24 mouse cellular contexts compared by ENCODE assay signal in genomic region chr6:119707911-119708310, GRCm38 (mm10).
A peak's percentile ranks its signal among the peaks of the same experiment; 100 is the strongest.
DNase-seq lines count a peak whose midpoint lies in the region; ATAC-seq and TF ChIP-seq lines count a peak whose summit lies in the region.
"Had no signal": no experiment of that assay in that cellular context is flagged by ENCODE, and none has a peak within 500 bp of the region (broad histone marks: within the 10 kb centered on the region; RNA-seq: fewer than 3 reads in every experiment).

No protein-coding gene starts in this region.

- H3K79me2 ChIP-seq in liver, adult 2 months (ENCODE audit: control insufficient read depth, insufficient read depth, low read length): no peaks in the 10 kb centered on the region

- intact Hi-C loops in left cerebral cortex, postnatal 10 days (cut with DNase I): no loop called here

- 58% methylated on average over 5 of the region's 5 CpGs for WGBS in liver, adult 2 months
- WGBS in liver, embryonic 12.5 days (ENCODE audit: insufficient replicate concordance): 66% methylated on average over 5 of the region's 5 CpGs
- 29% methylated on average over 5 of the region's 5 CpGs for WGBS in cerebellum, adult 2 months

- H3K9ac ChIP-seq in liver, adult 2 months (ENCODE audit: low read depth, low read length): no peak overlapping the region
- H3K9ac ChIP-seq in liver, embryonic 12.5 days: no peak overlapping the region
- H3K9ac ChIP-seq: forebrain, embryonic 13.5 days; heart, embryonic 12.5 days; heart, embryonic 15.5 days; hindbrain, embryonic 15.5 days had no signal

- no peak overlapping the region for H3K4me2 ChIP-seq in liver, embryonic 12.5 days
- H3K4me2 ChIP-seq: forebrain, embryonic 13.5 days; heart, embryonic 12.5 days; heart, embryonic 15.5 days; hindbrain, embryonic 15.5 days had no signal

- H3K36me3 ChIP-seq in liver, adult 2 months (ENCODE audit: control insufficient read depth, insufficient read depth, low read length): peaks cover 14% of the 10 kb centered on the region
- 0 out of 2 replicates have a peak, but pooled peaks cover 3% of the 10 kb centered on the region for H3K36me3 ChIP-seq in liver, embryonic 12.5 days

- no peaks in the 10 kb centered on the region for H3K9me3 ChIP-seq in liver, embryonic 12.5 days (replicated peaks)
- H3K9me3 ChIP-seq: forebrain, embryonic 10.5 days; forebrain, embryonic 13.5 days; heart, embryonic 12.5 days; heart, embryonic 15.5 days; hindbrain, embryonic 15.5 days had no signal

- no peak for ATAC-seq in liver, embryonic 12.5 days
- ATAC-seq: CD4-positive, CD25-positive, alpha-beta regulatory T cell, adult 4 months; forebrain, embryonic 13.5 days; forebrain, embryonic 16.5 days; intestine, postnatal 0 days had no signal

- H3K27ac ChIP-seq in liver, adult 2 months (replicated peaks; ENCODE audit: insufficient read depth, low read depth, low read length): no peak overlapping the region
- no peak overlapping the region for H3K27ac ChIP-seq in liver, embryonic 12.5 days
- H3K27ac ChIP-seq in cerebellum, adult 2 months (ENCODE audit: insufficient read depth, low read length): no peak overlapping the region
- H3K27ac ChIP-seq: forebrain, embryonic 10.5 days; forebrain, embryonic 13.5 days; gastrocnemius, adult 2 months; heart, embryonic 15.5 days; hindbrain, embryonic 15.5 days had no signal

- DNase-seq in liver, adult 2 months (ENCODE audit: extremely low read depth, low read depth, low spot score): peak; percentile 54
- DNase-seq in cerebellum, adult 2 months: peak; percentile 27 to 69
- peak; percentile 38 for DNase-seq in cerebellum, adult 9-11 months
- peak; percentile 16 to 25 for DNase-seq in cerebellum, postnatal 36 days
- DNase-seq in layer of hippocampus, adult 11-12 months (ENCODE audit: low spot score): no peak
- DNase-seq in left cerebral cortex, postnatal 10 days (ENCODE audit: extremely low spot score in 1 of 2, low spot score in 2 of 2): no peak
- no peak for DNase-seq in urinary bladder, postnatal 36 days (ENCODE audit: low spot score in 2 of 2)
- DNase-seq: adrenal gland, adult 8-10 months; adrenal gland, postnatal 25 days; gastrocnemius, adult 2 months; gastrocnemius, postnatal 14 days; heart, adult 11 months; heart, postnatal 10 days; heart, postnatal 4 days; kidney, adult 2 months had no signal

- no peak for TF ChIP-seq POLR2A in liver, adult 2 months (IDR thresholded peaks at IDR 0.05; ENCODE audit: extremely low read depth, insufficient read depth, low read length)
- no peak for TF ChIP-seq POLR2A in cerebellum, adult 2 months (IDR thresholded peaks at IDR 0.05; ENCODE audit: borderline replicate concordance, insufficient read depth, low read length)

- H3K27me3 ChIP-seq in liver, adult 2 months (ENCODE audit: control insufficient read depth, insufficient read depth, low read length): no peaks in the 10 kb centered on the region
- no peaks in the 10 kb centered on the region for H3K27me3 ChIP-seq in liver, embryonic 12.5 days (replicated peaks)
- H3K27me3 ChIP-seq in cerebellum, adult 2 months (ENCODE audit: control insufficient read depth, insufficient read depth, low read length): no peaks in the 10 kb centered on the region
- H3K27me3 ChIP-seq: forebrain, embryonic 13.5 days; heart, embryonic 12.5 days; heart, embryonic 15.5 days; hindbrain, embryonic 15.5 days had no signal

- no peaks in the 10 kb centered on the region for H3K4me1 ChIP-seq in liver, adult 2 months (ENCODE audit: control insufficient read depth, insufficient read depth, low read length)
- peaks cover 6% of the 10 kb centered on the region for H3K4me1 ChIP-seq in liver, embryonic 12.5 days
- peaks cover 7% of the 10 kb centered on the region for H3K4me1 ChIP-seq in cerebellum, adult 2 months (ENCODE audit: control insufficient read depth, insufficient read depth, low read length)
- H3K4me1 ChIP-seq: forebrain, embryonic 10.5 days; forebrain, embryonic 13.5 days; hindbrain, embryonic 15.5 days had no signal

- no peak for TF ChIP-seq CTCF in liver, adult 2 months (IDR thresholded peaks at IDR 0.05; ENCODE audit: low read depth, low read length)
- no peak for TF ChIP-seq CTCF in cerebellum, adult 2 months (IDR thresholded peaks at IDR 0.05; ENCODE audit: borderline replicate concordance, insufficient read depth, low read depth, low read length)

- no peak overlapping the region for H3K4me3 ChIP-seq in liver, adult 2 months (ENCODE audit: insufficient read depth, low read depth, low read length)
- H3K4me3 ChIP-seq in liver, embryonic 12.5 days: no peak overlapping the region
- no peak overlapping the region for H3K4me3 ChIP-seq in cerebellum, adult 2 months (replicated peaks; ENCODE audit: insufficient read depth, low read depth, low read length)
- H3K4me3 ChIP-seq: forebrain, embryonic 10.5 days; forebrain, embryonic 13.5 days; gastrocnemius, adult 2 months; heart, embryonic 12.5 days; heart, embryonic 15.5 days; hindbrain, embryonic 15.5 days had no signal

Comparison
In these comparisons a context has a peak if more than half of its experiments do, and no peak if none do; other contexts are left out.
1. DNase-seq: peak in liver, adult 2 months (single experiment), cerebellum, adult 2 months (2 of 2), cerebellum, adult 9-11 months (single experiment) and cerebellum, postnatal 36 days (2 of 2); none in layer of hippocampus, adult 11-12 months (single experiment), left cerebral cortex, postnatal 10 days (0 of 2) and urinary bladder, postnatal 36 days (0 of 2).